Mouse (Mus musculus) Patski (cell line): ENCODE measurements at regions not wholly inside any gene's neighbourhood (a gene's known extent, or its start where the extent isn't known, plus 50 kb on each side); places are given as distances from the start of the nearest gene placed in this dataset.
A peak's percentile ranks its signal among the peaks of the same experiment; 100 is the strongest.

Source experiments
- ATAC-seq: fragments of 100-300 bp; one replicate; pipeline ENCODE4 v1.8.0; 2021
- CTCF ChIA-PET: fragments of 350-600 bp; sonication (Branson Sonifier 250); formaldehyde crosslinking; loops from one replicate; lab custom pipeline; 2022; ENCODE audit warnings: inconsistent platforms; lab: Charles Lee
- POLR2A ChIA-PET: fragments of 350-600 bp; sonication (Branson Sonifier 250); formaldehyde crosslinking; loops from one replicate; lab custom pipeline; 2022; ENCODE audit warnings: antibody characterized with exemption, inconsistent platforms; lab: Charles Lee
- DNase-seq: peaks from one replicate; pipeline ENCODE4 v3.0.0-alpha.2; 2011; ENCODE audit warnings: low read depth, low spot score
- H3K27me3 ChIP-seq: fragments of 371-371 bp; one replicate; pipeline ENCODE4 v1.5.1; 2021
- CTCF ChIP-seq: fragments of 100-300 bp; IDR thresholded peaks from one replicate; pipeline ENCODE4 v1.5.1; 2021
- in situ Hi-C: fragments of 300-500 bp; cut with MboI; formaldehyde crosslinking; loops from 3 replicates; pipeline ENCODE4 v1.11.1; 2018; ENCODE audit warnings: low pct_unique_long_range_greater_than_20kb, mixed read lengths

DNA sequence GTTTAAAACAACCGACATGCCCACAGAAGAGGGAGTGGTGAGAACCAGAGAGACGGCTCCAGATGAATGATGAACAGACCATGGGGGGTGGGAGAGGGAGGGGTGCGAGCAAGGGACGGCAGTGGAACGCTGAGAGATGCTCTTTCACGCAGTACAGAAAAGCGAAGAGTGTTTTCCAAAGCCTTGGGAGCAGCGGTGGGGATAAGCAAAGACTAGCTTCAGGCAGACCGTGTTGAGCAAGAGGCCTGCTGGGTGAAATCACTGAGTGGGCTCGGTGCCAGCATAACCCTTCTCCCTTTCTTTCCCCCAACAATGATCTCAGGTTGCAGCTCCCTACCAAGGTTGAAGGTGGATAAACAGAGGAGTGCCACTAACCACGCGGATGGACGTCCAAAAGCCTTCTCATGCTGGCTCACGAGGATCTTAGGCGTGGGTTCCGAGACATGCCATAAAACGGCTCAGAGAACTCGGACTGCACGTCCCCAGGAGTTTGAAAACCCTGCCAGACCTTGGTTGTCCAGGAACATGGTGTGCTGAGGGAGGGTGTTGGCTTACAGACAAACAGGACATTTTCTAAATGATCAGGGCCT is 153.1 kb downstream of the Syk start:
- ChIA-PET CTCF (interaction anchor here (0.9 to 1.6 kb wide), 3 partner anchors 9 to 246 kb away, joined by 3 to 4 read pairs (median 3); no protein-coding TSS in a partner anchor), POLR2A (interaction anchor here (1.2 kb wide), 1 partner anchor 21 kb away, joined by 4 read pairs; no protein-coding TSS in a partner anchor)
- H3K27me3 ChIP-seq: no peaks in the 10 kb centered on the region
- DNase-seq (peak; percentile 91), ATAC-seq (peak; percentile 41)
- no peak for TF ChIP-seq CTCF
- in situ Hi-C loops: no loop called here

- DNase-seq: peak; percentile 51
- ChIA-PET POLR2A (no interaction called here), CTCF (interaction anchor here (1.0 to 1.3 kb wide), 3 partner anchors 19 to 84 kb away, joined by 4 read pairs; no protein-coding TSS in a partner anchor)
- no peak for TF ChIP-seq CTCF
- ATAC-seq: peak; percentile 41
- in situ Hi-C loops: no loop called here
- H3K27me3 ChIP-seq: no peaks in the 10 kb centered on the region
Observed at GRCm38 (mm10) chr13:52738095-52738660, 155.2 kb downstream of the Syk start.

- DNase-seq (no peak), ATAC-seq (no peak)
- H3K27me3 ChIP-seq: no peaks in the 10 kb centered on the region
- in situ Hi-C loops: no loop called here
- TF ChIP-seq CTCF: no peak
- POLR2A ChIA-PET: no interaction called here
- CTCF ChIA-PET: no interaction called here
Observed at GRCm38 (mm10) chr13:52741371-52741770, 158.4 kb downstream of the Syk start.

DNA sequence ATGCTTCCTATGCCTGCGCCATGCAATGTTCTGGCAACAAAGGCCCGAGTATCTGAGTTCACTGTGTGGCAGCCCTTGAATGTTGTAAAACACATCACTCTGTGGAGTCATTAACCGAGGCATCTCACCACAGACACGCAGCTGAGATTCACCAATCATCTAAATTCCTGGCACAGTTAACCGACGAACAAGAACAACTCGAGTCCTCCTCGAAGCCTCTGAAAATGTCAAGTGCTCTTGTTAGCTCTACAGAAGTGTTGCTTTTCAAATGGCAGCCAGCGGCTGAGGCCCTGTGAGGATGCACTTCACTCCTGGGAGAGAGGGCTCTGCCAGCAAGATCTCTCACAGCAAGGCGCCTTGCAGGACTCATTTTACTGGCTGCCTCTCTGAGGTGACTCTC is 173.0 kb downstream of the Syk start:
- no peak for TF ChIP-seq CTCF
- H3K27me3 ChIP-seq: no peaks in the 10 kb centered on the region
- ATAC-seq: no peak
- in situ Hi-C loops: no loop called here
- no peak for DNase-seq
- POLR2A ChIA-PET: interaction anchor here (0.8 kb wide), 1 partner anchor 10 kb away, joined by 3 read pairs; no protein-coding TSS in a partner anchor
- CTCF ChIA-PET: interaction anchor here (1.5 kb wide), 1 partner anchor 10 kb away, joined by 6 read pairs; no protein-coding TSS in a partner anchor

- peak; percentile 73 for DNase-seq
- in situ Hi-C loops: no loop called here
- no peaks in the 10 kb centered on the region for H3K27me3 ChIP-seq
- POLR2A ChIA-PET: interaction anchor here (0.8 kb wide), 1 partner anchor 9 kb away, joined by 3 read pairs; no protein-coding TSS in a partner anchor
- TF ChIP-seq CTCF: no peak
- peak; percentile 56 for ATAC-seq
- CTCF ChIA-PET: interaction anchor here (1.3 to 1.5 kb wide), 4 partner anchors 9 to 56 kb away, joined by 4 to 6 read pairs (median 4); no protein-coding TSS in a partner anchor
Observed at GRCm38 (mm10) chr13:52765508-52766181, 163.8 kb downstream of the Auh start.

GRCm38 (mm10) chr13:52766236-52766635 is 163.2 kb downstream of the Auh start:
- DNase-seq (no peak), ATAC-seq (no peak)
- no peak for TF ChIP-seq CTCF
- no peaks in the 10 kb centered on the region for H3K27me3 ChIP-seq
- ChIA-PET CTCF (interaction anchor here (1.3 to 1.5 kb wide), 3 partner anchors 10 to 55 kb away, joined by 4 to 6 read pairs (median 4); no protein-coding TSS in a partner anchor), POLR2A (interaction anchor here (0.8 kb wide), 1 partner anchor 10 kb away, joined by 3 read pairs; no protein-coding TSS in a partner anchor)
- in situ Hi-C loops: no loop called here

DNA sequence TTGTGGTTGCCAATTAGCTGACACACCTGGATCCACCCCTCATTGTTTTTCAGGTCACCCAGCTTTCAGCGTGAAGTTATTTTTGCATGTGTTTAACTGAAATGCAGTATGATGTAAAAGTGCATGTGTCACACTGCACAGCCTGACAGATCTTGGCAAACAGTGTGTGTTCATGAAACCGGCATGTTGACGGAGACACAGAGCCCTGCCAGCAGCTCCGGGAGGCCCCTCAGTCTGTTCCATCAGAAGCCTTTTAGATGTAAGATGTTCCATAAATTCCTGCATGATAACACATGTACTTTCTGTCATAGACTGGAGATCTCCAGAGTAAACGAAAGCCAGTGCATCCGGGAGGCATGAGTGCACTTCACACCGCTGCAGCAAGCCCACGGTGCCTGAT is 159.5 kb downstream of the Auh start:
- TF ChIP-seq CTCF: no peak
- no peak for ATAC-seq
- no peaks in the 10 kb centered on the region for H3K27me3 ChIP-seq
- CTCF ChIA-PET: interaction anchor here (1.2 kb wide), 1 partner anchor 135 kb away, joined by 3 read pairs; no protein-coding TSS in a partner anchor
- DNase-seq: no peak
- in situ Hi-C loops: no loop called here
- POLR2A ChIA-PET: no interaction called here

- in situ Hi-C loops: no loop called here
- POLR2A ChIA-PET: no interaction called here
- ATAC-seq (no peak), DNase-seq (no peak)
- no peak for TF ChIP-seq CTCF
- H3K27me3 ChIP-seq: no peaks in the 10 kb centered on the region
- CTCF ChIA-PET: no interaction called here
Observed at GRCm38 (mm10) chr13:52771518-52771917, 158.0 kb downstream of the Auh start.

- TF ChIP-seq CTCF: no peak
- ChIA-PET CTCF (no interaction called here), POLR2A (no interaction called here)
- DNase-seq (no peak), ATAC-seq (no peak)
- in situ Hi-C loops: no loop called here
- no peaks in the 10 kb centered on the region for H3K27me3 ChIP-seq
Observed at GRCm38 (mm10) chr13:52772081-52772480, 157.4 kb downstream of the Auh start.

DNA sequence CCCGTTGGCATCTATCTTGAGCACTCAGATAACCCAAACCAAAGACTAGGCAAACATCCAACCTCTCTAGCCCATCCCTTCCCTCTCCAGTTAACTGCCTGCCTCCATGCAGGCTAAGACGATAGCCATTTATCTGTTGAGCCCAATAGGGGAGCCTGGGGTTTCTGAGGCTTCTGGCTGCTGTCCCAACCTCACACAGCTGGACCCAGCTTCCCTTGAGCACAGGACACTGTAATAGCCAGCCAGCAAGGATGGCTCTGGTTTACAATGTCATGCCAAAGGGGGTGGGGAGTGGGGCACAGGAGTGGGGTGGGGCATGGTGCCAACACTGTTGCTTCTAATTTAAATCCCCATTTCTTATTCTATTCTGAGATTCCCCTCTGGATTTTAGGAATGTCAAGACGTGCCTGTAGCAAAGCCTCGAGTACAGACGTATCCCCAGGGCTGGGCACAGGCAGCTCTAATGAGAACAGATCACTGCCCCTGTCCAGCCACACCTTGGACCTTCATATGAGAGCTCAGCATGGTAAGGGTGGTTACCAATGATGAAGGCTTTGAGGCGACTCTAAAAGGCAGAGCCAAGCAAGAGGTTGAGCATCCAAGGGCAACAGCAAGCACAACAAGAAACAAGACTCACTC is 152.0 kb downstream of the Auh start:
- ATAC-seq (no peak), DNase-seq (no peak)
- CTCF ChIA-PET: interaction anchor here (0.7 to 1.4 kb wide), 2 partner anchors 10 to 45 kb away, joined by 3 to 5 read pairs; no protein-coding TSS in a partner anchor
- no peaks in the 10 kb centered on the region for H3K27me3 ChIP-seq
- no peak for TF ChIP-seq CTCF
- in situ Hi-C loops: no loop called here
- POLR2A ChIA-PET: interaction anchor here (1.2 kb wide), 1 partner anchor 9 kb away, joined by 4 read pairs; no protein-coding TSS in a partner anchor
